Mouse (Mus musculus): ENCODE results near the gene Gm20538. TPM values are rescaled to one million over a fixed set of nuclear protein-coding genes. Genes with fewer than 3 reads are reported as not detected.

Gene Gm20538
- not detected for total RNA-seq (2023)

DNA sequence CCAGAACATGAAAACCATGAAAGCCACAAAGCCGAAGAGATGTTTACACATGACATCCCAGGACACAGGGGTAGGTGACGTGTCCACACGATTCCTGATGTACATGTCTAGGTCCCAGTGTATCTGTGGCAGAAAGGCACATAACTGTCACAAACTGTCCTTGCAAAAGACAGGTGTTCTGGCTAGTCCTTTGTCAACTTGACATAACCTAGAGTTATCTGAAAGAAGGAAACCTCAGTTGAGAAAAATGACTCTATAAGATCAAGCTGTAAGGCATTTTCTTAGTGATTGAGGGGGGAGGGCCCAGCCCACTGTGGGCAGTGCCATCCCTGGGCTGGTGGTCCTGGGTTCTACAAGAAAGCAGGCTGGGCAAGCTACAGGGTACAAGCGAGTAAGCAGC is at the start of gene Gm20538:
Gm20538 (minus strand) TSS at position 101 of the 400 bp plus-strand sequence.

DNA sequence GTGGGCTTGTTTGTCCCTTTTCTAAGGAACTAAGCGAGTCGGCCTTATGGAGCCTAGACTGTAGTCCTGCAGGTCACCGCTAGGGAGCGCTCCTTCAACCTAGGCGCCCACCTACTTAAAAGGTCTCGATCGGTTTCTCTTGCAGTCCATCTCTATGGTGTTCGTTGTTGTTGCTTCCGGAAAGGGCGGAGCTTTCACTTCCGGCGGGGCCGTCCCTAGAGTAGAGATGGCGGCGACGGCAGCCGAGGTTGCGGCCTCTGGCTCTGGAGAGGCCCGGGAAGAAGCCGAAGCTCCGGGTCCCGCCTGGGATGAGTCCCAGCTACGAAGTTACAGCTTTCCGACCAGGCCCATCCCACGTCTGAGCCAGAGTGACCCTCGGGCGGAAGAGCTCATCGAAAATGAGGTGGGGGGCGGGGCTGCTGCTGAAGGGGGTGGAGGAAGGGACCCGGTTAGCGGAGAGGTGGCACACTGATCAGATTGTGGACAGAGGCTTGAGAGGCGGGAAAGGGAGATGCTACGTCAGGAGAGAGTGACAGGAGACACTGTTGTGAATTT is 10.1 kb upstream of the Gm20538 start, which contains the start of gene Hif1an:
Hif1an (plus strand) TSS at position 199 of the 555 bp plus-strand sequence.

GRCm38 (mm10) chr19:44554861-44555590 is 2.4 kb upstream of the Gm20538 start, which contains the start of gene Ndufb8:
Gene Ndufb8, minus strand, starts transcription at chr19:44555440.

GRCm38 (mm10) chr19:44545321-44546041 is 7.2 kb downstream of the Gm20538 start, which contains the start of gene Sec31b:
Gene Sec31b, minus strand, starts transcription at chr19:44545864.

Other genes starting within 250 kb of the Gm20538 start
- gene Scd4, start 219.7 kb downstream of the Gm20538 start, total RNA-seq (2023) = under 1 TPM; 0.71 to 0.82 TPM
- 1 to 10 TPM; 2.8 to 4.0 TPM for gene Scd1, start 145.0 kb downstream of the Gm20538 start, total RNA-seq (2023)
- not detected for gene Wnt8b, start 59.4 kb downstream of the Gm20538 start, total RNA-seq (2023)
- gene Sec31b, start 7.0 kb downstream of the Gm20538 start, total RNA-seq (2023) = 1 to 10 TPM; 1.8 to 3.1 TPM
- 100 to 1,000 TPM; 108 to 118 TPM for gene Ndufb8, start 2.6 kb upstream of the Gm20538 start, total RNA-seq (2023)
- gene Hif1an, start 10.0 kb upstream of the Gm20538 start, total RNA-seq (2023) = 10 to 100 TPM; 61.8 to 64.2 TPM
- gene Pax2, start 203.2 kb upstream of the Gm20538 start, total RNA-seq (2023) = not detected

All from T-cell, adult 66 days (primary cell).